Mouse (Mus musculus) lung, adult 2 months (tissue): ENCODE measurements around the gene Tnrc18. TPM values are rescaled to one million over a fixed set of nuclear protein-coding genes. Genes with fewer than 3 reads are reported as not detected.

ENCODE experiments used
- DNase-seq: peaks from one replicate; pipeline ENCODE4 v3.0.0; 2022
- H3K4me1 ChIP-seq: fragments of 200-500 bp; 2 replicates; pipeline ENCODE4 v1.6.1; 2011; ENCODE audit warnings: low read length; ENCODE audit not compliant: control insufficient read depth, insufficient read depth
- H3K4me3 ChIP-seq: fragments of 200-500 bp; replicated peaks from 2 replicates; pipeline ENCODE3; 2011; ENCODE audit warnings: low read depth, mild to moderate bottlenecking, control low read depth, low read length; ENCODE audit errors: extremely low read depth
- CTCF ChIP-seq: fragments of 200-500 bp; IDR thresholded peaks from 2 replicates; pipeline ENCODE4 v1.5.1; 2011; ENCODE audit warnings: mild to moderate bottlenecking, low read length, control low read depth; ENCODE audit not compliant: insufficient read depth
- POLR2A ChIP-seq: fragments of 200-500 bp; IDR thresholded peaks from 2 replicates; pipeline ENCODE4 v1.6.1; 2011; ENCODE audit warnings: low read depth, mild to moderate bottlenecking, control low read depth, low read length, borderline replicate concordance; ENCODE audit errors: extremely low read depth
- WGBS: fragments of 180-500 bp; shearing (Covaris S2); methylation state at CpG from one replicate; pipeline ENCODE4 v1.1.7; 2018; 5-methylcytosine and 5-hydroxymethylcytosine counted together
- polyA plus RNA-seq: library from polyadenylated mRNA; depleted of rRNA; stranded (reverse); fragments of >200 nt; gene quantifications from 2 replicates; pipeline ENCODE4 v1.2.3, GENCODE M21; 2012

Tnrc18 gene
- polyA plus RNA-seq, 1 experiment, result 60.1 TPM

DNA sequence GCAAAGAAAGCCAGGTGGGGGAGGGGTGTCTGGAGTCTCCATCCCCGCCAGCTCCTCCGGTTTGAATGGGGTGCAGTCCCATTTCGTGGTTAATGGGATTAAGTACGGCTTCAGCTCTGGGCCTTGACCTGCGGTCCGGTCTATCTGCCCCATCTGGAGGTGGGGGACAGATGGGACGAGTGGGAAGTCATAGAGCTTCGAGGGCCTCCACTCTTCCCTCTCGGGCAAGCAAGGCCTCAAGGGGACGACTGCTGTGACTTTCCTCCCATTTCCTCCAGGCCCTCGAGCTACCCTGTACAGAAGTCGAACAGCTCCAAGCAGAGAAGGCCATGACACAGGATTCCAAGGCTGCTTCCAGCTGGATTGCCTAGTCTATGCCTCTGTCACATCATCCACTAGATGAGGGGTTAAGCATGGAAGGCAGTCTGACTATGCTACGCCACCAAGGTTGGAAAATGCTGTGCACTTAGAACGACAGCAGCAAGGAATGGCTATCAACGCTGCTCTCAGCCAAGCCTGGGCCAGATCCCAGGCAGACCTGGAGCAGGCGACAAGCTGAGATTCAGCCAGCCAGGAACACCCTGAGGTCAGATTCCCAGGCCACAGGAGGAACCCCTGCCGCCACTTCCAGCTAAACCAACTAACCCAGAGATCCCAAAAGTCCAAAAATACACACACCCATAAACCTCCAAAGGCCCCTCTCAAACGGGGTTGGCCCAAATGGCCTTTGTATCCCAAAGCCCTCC is 4.3 kb downstream of the Tnrc18 start:
- TF ChIP-seq POLR2A (0 out of 2 replicates have a peak, but pooled peaks have one; percentile 1), CTCF (no peak)
- H3K4me1 ChIP-seq, result peaks cover 28% of the 10 kb centered on the region
- H3K4me3 ChIP-seq, result peak overlapping the region; percentile 81
- 29% methylated on average over 18 of the region's 18 CpGs for WGBS
- DNase-seq, result peak; percentile 49

DNA sequence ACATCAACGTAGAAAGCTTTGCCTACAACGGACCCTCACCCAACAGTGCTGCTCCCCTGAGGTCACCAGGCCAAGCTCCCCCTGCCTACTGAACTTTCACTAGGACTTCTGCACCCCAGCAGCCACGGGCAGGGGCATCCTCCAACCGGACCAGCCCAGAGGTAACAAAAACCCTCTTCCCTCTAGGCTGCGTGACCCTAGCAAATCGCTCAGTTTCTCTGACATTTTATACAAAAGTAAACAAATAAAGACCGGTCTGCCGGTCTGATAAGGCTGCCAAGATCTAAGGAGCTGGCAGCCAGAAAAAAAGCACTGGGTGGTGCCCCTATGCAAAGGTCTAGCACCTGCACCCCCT is 4.9 kb downstream of the Tnrc18 start:
- H3K4me3 ChIP-seq, result no peak overlapping the region
- no peak for TF ChIP-seq CTCF
- no peak for TF ChIP-seq POLR2A
- peaks cover 28% of the 10 kb centered on the region for H3K4me1 ChIP-seq
- no peak for DNase-seq
- 27% methylated on average over 8 of the region's 8 CpGs for WGBS

DNA sequence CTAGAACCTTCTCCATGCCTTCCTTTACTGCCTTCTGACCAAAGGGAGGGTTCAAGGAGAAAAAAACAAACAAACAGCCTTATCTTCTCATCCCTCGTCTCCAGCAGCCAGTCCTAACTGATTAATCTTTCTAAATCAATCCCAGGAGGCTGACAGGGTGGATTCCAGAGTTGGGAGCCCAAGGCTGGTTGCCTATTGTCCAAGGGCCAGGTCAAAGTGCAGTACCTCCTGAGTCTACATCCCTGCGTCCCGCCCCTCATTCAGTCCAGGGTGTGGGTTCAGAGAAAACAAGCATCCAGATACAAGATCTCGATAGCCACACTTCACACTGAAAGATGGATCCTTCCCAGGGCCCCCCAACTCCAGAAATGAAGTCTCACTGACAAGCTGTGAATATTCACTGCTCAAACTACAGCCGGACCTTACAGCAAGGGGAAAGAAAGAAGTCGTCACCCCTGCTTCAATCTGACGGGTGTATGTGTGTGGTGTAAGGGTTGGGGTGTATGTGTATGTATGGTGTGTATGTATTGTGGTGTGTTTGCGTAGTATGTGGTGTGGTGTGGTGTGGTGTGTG is 5.5 kb downstream of the Tnrc18 start:
- Histone ChIP-seq H3K4me1 (peaks cover 28% of the 10 kb centered on the region), H3K4me3 (no peak overlapping the region)
- 52% methylated on average over 8 of the region's 8 CpGs for WGBS
- TF ChIP-seq CTCF (no peak), POLR2A (no peak)
- DNase-seq, result no peak

DNA sequence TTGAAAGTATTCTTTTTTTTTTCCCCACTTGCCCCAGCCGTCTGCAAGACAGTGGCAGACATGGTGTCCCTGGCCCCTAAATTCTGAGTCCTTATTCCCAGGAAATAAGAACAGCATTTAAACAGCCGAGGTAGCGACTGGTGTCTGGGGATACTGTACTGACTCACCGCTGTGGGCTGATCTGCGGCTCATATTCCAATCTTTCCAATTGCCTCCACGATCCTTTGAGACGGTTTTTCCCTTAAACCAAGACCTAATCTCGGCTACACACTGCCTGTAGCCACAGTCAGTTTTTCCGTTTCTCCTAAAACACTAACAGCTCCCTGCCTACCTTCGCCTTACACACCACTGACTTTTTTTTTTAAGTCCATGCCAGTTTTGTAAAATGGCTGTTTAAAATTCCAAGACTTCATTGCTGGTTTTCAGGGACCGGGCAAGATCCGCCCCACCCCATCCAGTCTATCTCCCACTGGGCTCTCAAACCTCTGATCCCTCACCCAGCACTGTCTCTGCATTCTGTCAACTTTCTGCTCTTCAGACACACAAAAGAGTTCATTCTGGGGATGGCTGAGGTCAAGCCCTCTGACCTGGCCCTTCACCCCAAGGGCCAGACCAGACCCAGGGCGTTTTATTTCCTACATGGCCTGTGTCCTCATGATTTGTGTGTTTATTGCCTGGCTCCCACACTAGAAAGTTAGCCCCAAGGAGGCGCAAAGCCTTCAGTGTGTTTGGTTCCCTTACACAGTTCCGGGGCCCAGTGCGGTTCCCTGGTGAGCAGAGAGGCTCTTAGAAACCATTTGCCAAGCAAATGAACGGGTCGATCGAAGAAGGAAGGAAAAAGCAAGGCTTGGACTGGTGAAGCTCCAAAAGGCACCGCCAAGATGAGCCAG is 6.5 kb downstream of the Tnrc18 start:
- no peak overlapping the region for H3K4me3 ChIP-seq
- DNase-seq, result no peak
- no peak for TF ChIP-seq CTCF
- TF ChIP-seq POLR2A, result no peak
- H3K4me1 ChIP-seq, result peaks cover 28% of the 10 kb centered on the region
- WGBS, result 56% methylated on average over 20 of the region's 20 CpGs

DNA sequence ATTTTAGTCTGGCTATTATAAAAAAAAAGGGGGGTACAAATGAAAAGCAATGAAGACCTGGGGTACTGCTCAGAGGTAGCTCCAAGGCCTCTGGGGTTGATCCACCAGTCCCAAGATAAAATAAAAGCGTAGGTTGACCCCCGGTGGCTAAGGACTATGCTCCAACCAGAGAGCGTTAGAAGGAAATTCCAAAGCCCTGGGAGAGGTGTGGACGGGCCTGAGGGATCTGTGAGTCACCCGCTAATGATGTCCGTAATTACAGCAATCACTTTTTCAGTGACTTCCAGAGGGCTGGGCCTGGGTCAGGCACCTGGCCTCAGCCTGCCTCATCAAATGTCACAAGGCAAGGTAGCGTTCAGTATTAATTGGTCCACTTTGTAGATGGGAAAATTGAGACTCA is 9.8 kb downstream of the Tnrc18 start:
- WGBS, result 77% methylated on average over 7 of the region's 7 CpGs
- Histone ChIP-seq H3K4me1 (peaks cover 27% of the 10 kb centered on the region), H3K4me3 (no peak overlapping the region)
- no peak for DNase-seq
- TF ChIP-seq CTCF, result no peak
- no peak for TF ChIP-seq POLR2A

DNA sequence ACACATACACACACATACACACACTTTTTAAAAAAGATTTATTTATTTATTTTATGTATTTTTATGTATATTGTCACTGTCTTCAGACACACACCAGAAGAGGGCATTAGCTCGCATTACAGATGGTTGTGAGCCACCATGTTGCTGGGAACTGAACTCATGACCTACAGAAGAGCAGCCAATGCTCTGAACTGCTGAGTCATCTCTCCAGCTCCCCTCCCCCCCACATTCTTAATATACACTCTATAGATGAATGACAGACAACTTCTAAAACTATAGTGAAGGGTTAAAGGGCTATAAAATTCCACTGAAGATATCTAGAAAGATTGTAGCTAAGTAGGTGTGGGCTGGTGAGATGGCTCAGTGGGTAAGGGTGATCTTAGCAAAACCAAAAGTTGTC is 13.7 kb downstream of the Tnrc18 start:
- TF ChIP-seq CTCF (no peak), POLR2A (no peak)
- Histone ChIP-seq H3K4me3 (no peak overlapping the region), H3K4me1 (peaks cover 10% of the 10 kb centered on the region)
- WGBS, result 95% methylated on average over 1 of the region's 1 CpGs
- no peak for DNase-seq

DNA sequence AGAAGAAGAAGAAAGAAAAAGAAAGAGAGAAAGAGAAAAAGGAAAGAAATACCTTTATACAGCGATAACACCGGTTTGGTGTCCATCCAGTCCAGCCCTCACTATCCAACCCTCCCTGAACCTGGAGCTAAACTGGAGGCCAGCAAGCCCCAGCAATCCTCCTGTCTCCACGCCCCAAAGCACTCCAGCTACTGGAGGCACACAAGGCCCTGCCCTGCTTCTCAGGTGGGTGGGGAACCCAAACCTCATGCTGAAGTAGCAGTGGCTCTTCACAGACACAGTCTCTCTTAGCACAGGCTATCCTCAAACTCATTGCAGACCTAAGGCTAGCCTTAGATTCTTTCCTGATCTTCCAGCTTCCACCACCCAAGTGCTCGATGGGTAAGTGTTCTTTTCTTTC is 14.6 kb downstream of the Tnrc18 start:
- Histone ChIP-seq H3K4me3 (no peak overlapping the region), H3K4me1 (peaks cover 14% of the 10 kb centered on the region)
- no peak for DNase-seq
- WGBS, result 77% methylated on average over 4 of the region's 4 CpGs
- TF ChIP-seq CTCF (no peak), POLR2A (no peak)

DNA sequence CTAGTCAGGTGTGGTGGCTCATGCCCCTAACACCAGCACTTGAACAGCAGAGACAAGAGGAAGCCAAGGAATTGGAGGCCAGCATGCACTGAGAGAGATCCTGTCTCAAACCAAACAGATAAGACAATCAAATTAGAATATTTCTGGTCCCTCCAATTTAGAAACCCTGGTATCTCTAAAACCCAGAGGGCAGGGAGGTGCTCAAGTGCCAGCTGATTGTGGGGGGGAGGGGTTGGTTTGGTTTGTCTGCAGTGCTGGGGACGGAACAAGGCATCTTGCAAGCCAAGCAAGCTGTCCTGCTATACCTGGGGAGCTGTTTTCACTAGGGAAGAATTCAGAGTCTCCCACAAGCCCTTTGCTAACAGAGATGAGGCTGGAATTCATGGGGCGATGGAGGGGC is 15.5 kb downstream of the Tnrc18 start:
- Histone ChIP-seq H3K4me3 (no peak overlapping the region), H3K4me1 (peaks cover 18% of the 10 kb centered on the region)
- WGBS, result 71% methylated on average over 2 of the region's 2 CpGs
- DNase-seq, result no peak
- no peak for TF ChIP-seq POLR2A
- no peak for TF ChIP-seq CTCF

DNA sequence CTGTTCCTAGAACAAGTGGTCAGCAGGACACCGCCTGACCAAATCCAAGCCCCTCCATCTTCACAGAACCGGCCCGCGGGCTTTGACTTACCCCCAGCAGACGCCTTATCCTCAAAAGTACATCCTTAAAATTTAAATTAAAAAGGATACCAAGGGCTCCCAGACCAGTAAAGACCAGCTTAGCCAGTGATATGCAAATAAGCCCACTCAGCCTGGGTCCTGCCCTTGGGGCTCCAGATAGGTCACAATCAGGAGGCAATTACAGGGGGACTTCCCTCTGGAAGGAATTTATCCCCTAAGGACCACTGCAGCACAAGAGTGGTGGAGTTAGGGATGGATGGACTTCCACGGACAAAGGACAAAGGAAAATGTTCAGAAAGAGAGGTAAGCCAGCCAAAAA is 16.8 kb downstream of the Tnrc18 start:
- Histone ChIP-seq H3K4me1 (peaks cover 18% of the 10 kb centered on the region), H3K4me3 (no peak overlapping the region)
- 76% methylated on average over 6 of the region's 6 CpGs for WGBS
- DNase-seq, result no peak
- TF ChIP-seq POLR2A (no peak), CTCF (no peak)

DNA sequence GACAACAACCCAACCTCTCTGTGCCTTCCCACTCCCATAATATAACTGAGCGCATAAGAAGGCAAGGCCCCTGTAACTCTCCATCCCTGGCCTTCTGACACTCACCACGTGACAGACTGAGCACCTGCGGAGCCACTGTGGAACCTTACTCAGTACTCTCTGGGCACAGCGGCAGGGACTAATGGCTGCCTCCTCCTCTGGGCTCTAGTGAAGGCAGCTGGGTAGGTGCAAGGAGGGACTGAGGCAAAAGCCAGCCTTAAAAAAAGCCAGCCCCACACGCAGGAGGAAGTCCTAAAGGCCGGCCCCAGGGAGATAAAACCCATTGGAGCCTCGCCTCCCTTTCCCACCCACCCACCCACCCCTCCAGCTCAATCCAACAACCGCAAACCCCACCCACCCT is 17.3 kb downstream of the Tnrc18 start:
- TF ChIP-seq CTCF, result no peak
- no peak for TF ChIP-seq POLR2A
- H3K4me3 ChIP-seq, result no peak overlapping the region
- DNase-seq, result no peak
- H3K4me1 ChIP-seq, result peaks cover 18% of the 10 kb centered on the region
- WGBS, result 56% methylated on average over 8 of the region's 8 CpGs
